Mouse (Mus musculus) stomach, embryonic 14.5 days (tissue): ENCODE results near the gene Cep250. TPM values are rescaled to one million over a fixed set of nuclear protein-coding genes. Genes with fewer than 3 reads are reported as not detected.
"Not testable (repeated sequence)": the region's sequence is repeated elsewhere in the genome, so short reads cannot be mapped to it uniquely, and the experiment has no call there.

Source experiments
- ATAC-seq: fragments of 200-750 bp; cut with Nextera tagmentation; 2 replicates; pipeline ENCODE4 v1.8.0; 2017; ENCODE audit warnings: low read depth, moderate TSS enrichment; ENCODE audit not compliant: insufficient number of reproducible peaks, insufficient read depth, low FRiP score
- H3K27ac ChIP-seq: fragments of 300-500 bp; sonication (generic); 2 replicates; pipeline ENCODE4 v1.5.1; 2014; ENCODE audit warnings: mild to moderate bottlenecking, low read length, moderate library complexity, mixed read lengths
- H3K27me3 ChIP-seq: fragments of 300-500 bp; sonication (generic); 2 replicates; pipeline ENCODE4 v1.6.1; 2014; ENCODE audit warnings: low read length, control low read depth, mixed read lengths; ENCODE audit not compliant: control insufficient read depth, insufficient read depth
- H3K36me3 ChIP-seq: fragments of 300-500 bp; sonication (generic); 2 replicates; pipeline ENCODE4 v1.6.1; 2014; ENCODE audit warnings: mild to moderate bottlenecking, control low read depth, low read length, moderate library complexity, mixed read lengths; ENCODE audit not compliant: control insufficient read depth, insufficient read depth
- H3K4me1 ChIP-seq: fragments of 300-500 bp; sonication (generic); 2 replicates; pipeline ENCODE4 v1.6.1; 2014; ENCODE audit warnings: low read length, control low read depth, mixed read lengths; ENCODE audit not compliant: control insufficient read depth, insufficient read depth
- H3K4me2 ChIP-seq: fragments of 300-500 bp; sonication (generic); replicated peaks from 2 replicates; pipeline ENCODE4 v1.6.1; 2014; ENCODE audit warnings: low read depth, low read length, control low read depth
- H3K4me3 ChIP-seq: fragments of 300-500 bp; sonication (generic); 2 replicates; pipeline ENCODE4 v1.5.1; 2014; ENCODE audit warnings: low read depth, low read length, control low read depth
- H3K9ac ChIP-seq: fragments of 300-500 bp; sonication (generic); replicated peaks from 2 replicates; pipeline ENCODE4 v1.6.1; 2014; ENCODE audit warnings: low read depth, mild to moderate bottlenecking, control low read depth, low read length, moderate library complexity, mixed read lengths
- H3K9me3 ChIP-seq: fragments of 300-500 bp; sonication (generic); 2 replicates; pipeline ENCODE4 v1.6.1; 2016; ENCODE audit warnings: low read depth, low read length, control low read depth; ENCODE audit not compliant: control insufficient read depth
- WGBS: fragments of 180-500 bp; shearing (Covaris S2); extraction: QIAGEN DNeasy Blood & Tissue Kit; methylation state at CpG from one replicate; pipeline ENCODE4 v1.1.7; 2014; 5-methylcytosine and 5-hydroxymethylcytosine counted together
- polyA plus RNA-seq: library from polyadenylated mRNA; unstranded; fragments of >200 nt; fragmentation: Nextera tagmentation; extraction: Ambion mirVana; gene quantifications from 2 replicates; pipeline ENCODE4 v1.2.1, GENCODE M21; 2014

The Cep250 gene
- polyA plus RNA-seq: 22.6 and 27.8 TPM in 2 replicates

- H3K4me2 ChIP-seq: peak within 1 kb of the TSS; percentile 60
- no peaks in the 10 kb centered on the region for H3K9me3 ChIP-seq
- H3K27me3 ChIP-seq: no peaks in the 10 kb centered on the region
- no peaks in the 10 kb centered on the region for H3K36me3 ChIP-seq
- peak; percentile 98 for ATAC-seq
- H3K9ac ChIP-seq: peak within 1 kb of the TSS; percentile 96
- H3K4me1 ChIP-seq: peaks cover 4% of the 10 kb centered on the region; the same call in 1 of the 2 replicates
- H3K27ac ChIP-seq: peak within 1 kb of the TSS; percentile 85
- peak within 1 kb of the TSS; percentile 80 for H3K4me3 ChIP-seq
- WGBS: under 1% methylated on average over 58 of the region's 59 CpGs
Measured at GRCm38 (mm10) chr2:155956134-155957059, at the start of gene Cep250. Cep250 (plus strand) TSS chr2:155956458.

DNA sequence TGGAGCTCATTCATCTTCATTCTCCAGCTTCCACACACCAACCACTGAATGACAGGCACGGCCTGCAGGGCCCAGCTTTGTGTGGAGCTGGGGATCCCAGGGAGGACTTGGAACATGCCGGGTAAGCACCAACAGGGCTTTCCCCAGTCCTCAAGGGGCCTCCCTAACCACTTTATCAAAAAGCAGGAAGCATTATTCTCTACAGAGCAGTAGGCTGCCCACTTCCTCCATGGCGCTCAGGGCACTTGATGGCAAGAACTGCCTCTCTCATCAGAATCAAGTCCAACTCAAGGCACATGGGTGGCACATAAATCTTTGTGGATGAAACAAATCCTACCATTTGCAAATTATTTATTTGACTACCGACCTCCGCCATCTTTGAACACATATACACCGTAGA lies 41.6 kb upstream of the Cep250 start:
- no peaks in the 10 kb centered on the region for H3K9me3 ChIP-seq
- ATAC-seq: no peak
- H3K4me3 ChIP-seq: no peak overlapping the region
- no peaks in the 10 kb centered on the region for H3K4me1 ChIP-seq
- peaks cover 26% of the 10 kb centered on the region; the same call in 1 of the 2 replicates for H3K36me3 ChIP-seq
- no peaks in the 10 kb centered on the region for H3K27me3 ChIP-seq
- no peak overlapping the region for H3K4me2 ChIP-seq
- H3K9ac ChIP-seq: no peak overlapping the region
- WGBS: 84% methylated on average over 6 of the region's 6 CpGs
- H3K27ac ChIP-seq: no peak overlapping the region

DNA sequence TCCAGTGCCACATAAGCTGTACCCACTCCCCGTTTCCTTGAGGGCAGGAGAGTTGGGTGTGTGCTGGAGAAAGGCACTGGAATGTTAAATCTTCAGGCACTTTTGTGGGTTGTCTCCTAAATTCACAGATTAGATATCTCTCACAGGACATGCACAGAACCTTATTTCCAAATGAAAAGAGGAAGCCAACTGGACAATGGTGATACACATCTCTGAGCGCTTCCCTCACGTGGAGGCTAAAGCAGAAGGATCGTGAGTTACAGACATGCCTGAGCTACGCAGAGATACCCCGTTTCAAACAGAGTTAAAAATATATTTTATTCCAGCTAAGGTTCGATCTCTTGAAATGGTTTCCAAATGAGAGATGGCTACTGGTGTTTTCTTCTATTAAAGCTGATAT lies 33.1 kb upstream of the Cep250 start:
- H3K27me3 ChIP-seq: no peaks in the 10 kb centered on the region
- no peak overlapping the region for H3K4me3 ChIP-seq
- no peaks in the 10 kb centered on the region for H3K9me3 ChIP-seq
- no peak overlapping the region for H3K27ac ChIP-seq
- H3K36me3 ChIP-seq: peaks cover 11% of the 10 kb centered on the region; the same call in 1 of the 2 replicates
- H3K9ac ChIP-seq: no peak overlapping the region
- no peaks in the 10 kb centered on the region for H3K4me1 ChIP-seq
- no peak overlapping the region for H3K4me2 ChIP-seq
- 95% methylated on average over 7 of the region's 7 CpGs for WGBS
- no peak for ATAC-seq

GRCm38 (mm10) chr2:155925213-155925612 lies 31.0 kb upstream of the Cep250 start:
- H3K36me3 ChIP-seq, H3K27me3 ChIP-seq, H3K4me2 ChIP-seq, H3K27ac ChIP-seq, H3K4me1 ChIP-seq, H3K9ac ChIP-seq, ATAC-seq, H3K4me3 ChIP-seq, H3K9me3 ChIP-seq: not testable (repeated sequence)
- 93% methylated on average over 6 of the region's 6 CpGs for WGBS

- ATAC-seq: no peak
- H3K4me3 ChIP-seq: peak overlapping the region; percentile 56
- peak overlapping the region; percentile 75 for H3K4me2 ChIP-seq
- no peak overlapping the region for H3K27ac ChIP-seq
- H3K27me3 ChIP-seq: no peaks in the 10 kb centered on the region
- H3K9me3 ChIP-seq: no peaks in the 10 kb centered on the region
- H3K36me3 ChIP-seq: no peaks in the 10 kb centered on the region
- H3K4me1 ChIP-seq: peaks cover 7% of the 10 kb centered on the region
- peak overlapping the region; percentile 50 for H3K9ac ChIP-seq
- WGBS: 74% methylated on average over 7 of the region's 7 CpGs
Measured at GRCm38 (mm10) chr2:155928711-155929345, 27.4 kb upstream of the Cep250 start.

GRCm38 (mm10) chr2:155929531-155930442 lies 26.5 kb upstream of the Cep250 start, which contains the start of gene Uqcc1:
Uqcc1 (minus strand) TSS chr2:155930310.
- no peaks in the 10 kb centered on the region for H3K36me3 ChIP-seq
- H3K27me3 ChIP-seq: no peaks in the 10 kb centered on the region
- peak; percentile 88 for ATAC-seq
- under 1% methylated on average over 38 of the region's 38 CpGs for WGBS
- H3K9ac ChIP-seq: peak within 1 kb of the TSS; percentile 50
- no peaks in the 10 kb centered on the region for H3K9me3 ChIP-seq
- peak within 1 kb of the TSS; percentile 88 for H3K27ac ChIP-seq
- H3K4me3 ChIP-seq: peak within 1 kb of the TSS; percentile 56
- H3K4me2 ChIP-seq: peak within 1 kb of the TSS; percentile 75
- peaks cover 7% of the 10 kb centered on the region for H3K4me1 ChIP-seq

GRCm38 (mm10) chr2:155939897-155940529 lies 16.2 kb upstream of the Cep250 start:
- WGBS: 68% methylated on average over 7 of the region's 7 CpGs
- H3K36me3 ChIP-seq: no peaks in the 10 kb centered on the region
- H3K9ac ChIP-seq: no peak overlapping the region
- H3K9me3 ChIP-seq: no peaks in the 10 kb centered on the region
- H3K4me3 ChIP-seq: no peak overlapping the region
- no peak overlapping the region for H3K4me2 ChIP-seq
- H3K4me1 ChIP-seq: peaks cover 10% of the 10 kb centered on the region
- no peak overlapping the region for H3K27ac ChIP-seq
- ATAC-seq: no peak
- no peaks in the 10 kb centered on the region for H3K27me3 ChIP-seq
